Mouse (Mus musculus) testis, postnatal 10 days (tissue): Measurements from ENCODE around the gene Pip5k1c.

Source experiments
- DNase-seq: peaks from one replicate; pipeline ENCODE4 v3.0.0; 2021; ENCODE audit warnings: low spot score

The Pip5k1c gene

DNA sequence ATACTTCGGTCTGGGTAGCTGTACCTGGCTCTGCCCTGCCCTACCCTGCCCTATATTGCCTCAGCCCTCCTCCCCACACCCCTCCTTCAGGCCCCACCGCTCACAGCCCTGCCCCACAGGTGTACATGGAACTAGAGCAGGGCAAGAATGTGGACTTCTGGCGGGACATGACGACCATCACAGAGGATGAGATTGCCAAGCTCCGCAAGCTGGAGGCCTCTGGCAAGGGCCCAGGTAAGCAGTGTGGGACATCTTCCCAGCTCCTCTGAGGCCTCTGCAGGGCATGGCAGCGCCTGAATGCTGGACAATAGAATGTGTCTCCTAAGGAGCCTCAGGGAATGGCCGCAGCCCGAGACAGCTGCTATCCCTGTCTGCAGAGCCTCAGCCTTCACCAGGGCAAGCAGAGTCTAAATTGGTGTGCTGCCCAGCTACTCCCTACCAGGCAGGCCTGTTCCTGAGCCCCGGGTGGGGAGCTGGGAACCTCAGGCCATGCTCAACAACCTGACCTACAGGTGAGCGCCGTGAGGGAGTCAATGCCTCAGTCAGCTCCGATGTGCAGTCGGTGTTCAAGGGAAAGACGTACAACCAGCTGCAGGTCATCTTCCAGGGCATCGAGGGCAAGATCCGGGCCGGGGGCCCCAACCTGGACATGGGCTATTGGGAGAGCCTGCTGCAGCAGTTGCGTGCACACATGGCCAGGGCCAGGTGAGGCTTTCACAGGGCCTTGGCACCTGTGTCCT lies 31.2 kb downstream of the Pip5k1c start:
- no peak for DNase-seq

DNA sequence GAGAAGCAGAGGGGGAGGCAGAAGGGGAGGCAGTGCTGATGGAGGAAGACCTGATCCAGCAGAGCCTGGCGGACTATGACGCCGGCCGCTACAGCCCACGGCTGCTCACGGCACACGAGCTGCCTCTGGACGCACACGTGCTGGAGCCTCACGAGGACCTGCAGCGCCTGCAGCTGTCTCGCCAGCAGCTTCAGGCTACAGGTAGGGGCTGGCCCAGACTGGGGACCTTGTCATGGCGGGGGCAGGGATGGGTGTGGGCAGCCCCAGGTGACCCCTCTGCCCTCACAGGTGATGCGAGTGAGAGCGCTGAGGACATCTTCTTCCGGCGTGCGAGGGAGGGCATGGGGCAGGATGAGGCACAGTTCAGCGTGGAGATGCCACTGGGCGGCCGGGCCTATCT lies 32.4 kb downstream of the Pip5k1c start:
- no peak for DNase-seq

DNA sequence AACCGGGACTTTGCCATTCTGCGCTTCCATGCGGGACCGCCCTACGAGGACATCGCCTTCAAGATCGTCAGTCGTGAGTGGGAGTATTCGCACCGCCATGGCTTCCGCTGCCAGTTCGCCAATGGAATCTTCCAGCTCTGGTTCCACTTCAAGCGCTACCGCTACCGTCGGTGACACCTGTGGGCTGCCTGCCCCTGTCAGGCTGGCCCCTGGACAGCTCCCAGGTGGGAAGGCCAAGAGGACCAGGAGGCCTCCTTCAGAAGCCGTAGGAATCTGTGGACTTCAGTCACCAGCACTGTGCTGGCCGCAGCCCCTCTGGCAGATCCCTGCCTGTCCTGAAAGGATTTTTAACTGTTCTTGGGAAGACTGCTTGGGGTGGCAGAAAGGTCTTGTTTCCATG lies 33.0 kb downstream of the Pip5k1c start:
- DNase-seq = no peak

DNA sequence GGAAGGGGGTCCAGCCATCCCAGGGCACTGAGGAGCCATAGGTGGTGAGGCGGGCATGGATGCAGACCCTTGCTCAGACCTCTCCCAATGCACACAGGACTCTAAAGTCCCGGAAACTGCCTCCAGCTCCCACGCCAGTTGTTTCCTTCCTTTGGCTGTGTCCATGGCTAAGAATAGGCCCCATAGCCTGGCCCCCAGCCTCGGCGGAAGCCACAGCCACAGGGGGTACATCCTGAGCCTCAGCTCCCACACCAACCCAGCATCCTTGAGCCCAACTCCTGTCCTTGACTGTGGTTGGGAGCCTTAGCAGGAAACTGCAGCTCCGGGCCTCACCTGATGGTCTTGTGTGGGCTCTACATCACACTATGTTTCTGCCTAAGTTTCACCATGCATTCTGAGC lies 34.1 kb downstream of the Pip5k1c start:
- no peak for DNase-seq

DNA sequence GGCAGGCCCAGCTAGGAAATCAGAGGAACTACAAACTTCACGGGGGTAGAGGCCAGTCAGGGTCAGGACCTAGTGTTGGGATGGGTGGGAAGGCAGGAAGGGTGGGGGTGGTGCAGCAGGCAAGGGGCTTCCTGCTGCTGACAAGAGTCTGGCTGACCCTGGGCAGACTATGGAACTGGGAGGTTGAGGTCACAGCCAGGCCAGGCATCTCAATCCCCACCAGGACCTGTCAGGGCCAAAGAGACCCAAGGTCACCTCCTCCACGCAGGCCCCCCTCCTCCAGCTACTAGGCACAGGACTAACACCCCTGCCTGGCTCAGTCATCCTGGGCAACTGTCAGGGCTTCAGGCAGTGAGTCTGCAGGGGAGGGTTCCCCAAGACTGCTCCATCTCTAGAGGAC lies 35.2 kb downstream of the Pip5k1c start:
- no peak for DNase-seq

DNA sequence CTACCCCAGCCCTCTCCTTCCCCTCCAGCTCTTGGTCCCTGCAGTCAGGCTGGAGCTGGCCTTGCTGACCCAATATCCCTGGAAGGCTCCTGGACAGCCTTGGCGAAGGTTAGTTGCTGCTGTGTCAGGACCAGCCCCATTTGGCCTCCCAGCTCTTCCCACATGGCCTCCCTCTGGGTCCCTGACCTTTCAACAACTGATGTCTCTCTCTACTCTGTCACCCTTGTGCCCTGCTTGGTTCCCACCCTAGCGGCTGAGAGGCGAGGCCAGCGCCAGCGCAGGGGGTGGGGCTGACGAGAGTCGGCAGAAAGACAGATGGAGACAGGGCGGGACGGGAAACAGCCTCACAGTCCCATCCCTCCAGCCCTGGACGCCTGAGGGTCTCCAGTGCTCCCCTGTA lies 35.6 kb downstream of the Pip5k1c start, which contains the start of gene Tbxa2r:
Gene Tbxa2r (plus strand): TSS at position 346 of the 400 bp plus-strand sequence.
- peak; percentile 81 for DNase-seq

DNA sequence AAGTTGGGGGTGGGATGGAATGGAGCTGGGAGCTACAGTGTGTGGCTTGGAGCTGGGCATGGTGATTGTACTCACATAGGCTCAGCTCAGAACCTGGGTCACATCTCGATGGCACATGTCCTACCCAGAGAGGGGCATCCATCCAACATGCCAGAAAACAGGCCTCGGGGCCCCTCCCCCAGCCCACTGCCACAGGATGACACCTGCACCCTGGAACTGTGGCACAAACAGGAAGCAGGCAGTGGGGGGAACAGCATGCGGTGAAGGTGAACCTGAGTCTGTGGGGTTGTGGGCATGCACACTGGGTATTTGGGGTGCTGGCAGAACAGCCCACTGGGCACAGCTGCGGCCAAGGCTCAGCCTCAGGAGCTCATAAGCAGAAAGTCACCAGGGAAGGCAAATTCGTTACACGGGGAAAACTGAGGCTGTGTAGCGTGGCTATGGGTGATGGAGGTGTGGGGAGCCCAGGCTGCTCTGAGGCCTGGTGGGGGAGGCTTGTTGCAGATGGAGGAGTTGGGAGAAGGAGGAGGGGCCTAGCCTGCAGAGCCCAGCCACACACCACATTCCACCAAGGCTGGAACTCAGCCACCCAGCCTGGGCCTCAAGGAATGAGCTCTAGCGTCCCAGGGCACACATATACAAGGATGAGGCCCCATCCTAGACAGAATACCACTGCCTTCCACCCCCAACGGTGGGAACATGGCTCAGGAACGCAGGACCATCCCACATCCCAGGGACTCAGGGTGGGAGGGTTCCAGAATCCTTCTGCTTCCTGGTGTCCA lies 36.6 kb downstream of the Pip5k1c start:
- peak; percentile 77 for DNase-seq

DNA sequence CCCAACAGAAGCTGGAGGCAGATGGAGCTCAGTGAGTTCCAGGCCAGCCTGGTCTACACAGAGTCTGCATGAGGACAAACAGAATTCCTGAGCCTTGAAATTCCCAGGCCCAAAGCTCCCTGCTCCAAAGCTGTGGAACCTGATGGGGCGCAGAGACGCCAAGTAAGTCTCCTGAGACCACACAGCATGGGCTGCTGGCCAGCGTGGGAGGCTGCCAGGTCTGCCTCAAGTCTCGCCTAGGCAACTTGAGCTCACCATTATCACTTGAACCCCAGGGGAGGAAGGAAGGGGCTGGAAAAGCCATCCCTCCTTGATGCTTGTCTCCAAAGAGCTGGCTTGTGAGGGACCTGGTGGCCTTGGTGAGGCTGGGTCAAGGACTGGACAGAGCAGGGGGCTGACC lies 37.2 kb downstream of the Pip5k1c start:
- peak; percentile 71 for DNase-seq

DNA sequence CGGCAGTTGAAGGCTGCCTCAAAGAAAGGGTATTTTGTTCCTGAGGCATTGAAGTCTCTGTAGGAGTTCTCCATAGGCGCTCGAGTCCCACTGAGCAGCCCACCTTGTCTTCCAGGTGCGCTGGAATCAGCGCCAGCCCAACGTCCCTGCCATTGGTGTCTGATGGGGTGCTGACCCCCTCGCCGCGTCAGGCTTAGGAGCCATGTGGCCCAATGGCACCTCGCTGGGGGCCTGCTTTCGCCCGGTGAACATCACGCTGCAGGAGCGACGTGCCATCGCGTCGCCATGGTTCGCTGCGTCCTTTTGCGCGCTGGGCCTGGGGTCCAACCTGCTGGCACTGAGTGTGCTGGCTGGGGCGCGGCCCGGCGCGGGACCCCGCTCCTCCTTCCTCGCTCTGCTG lies 39.5 kb downstream of the Pip5k1c start:
- DNase-seq = no peak

DNA sequence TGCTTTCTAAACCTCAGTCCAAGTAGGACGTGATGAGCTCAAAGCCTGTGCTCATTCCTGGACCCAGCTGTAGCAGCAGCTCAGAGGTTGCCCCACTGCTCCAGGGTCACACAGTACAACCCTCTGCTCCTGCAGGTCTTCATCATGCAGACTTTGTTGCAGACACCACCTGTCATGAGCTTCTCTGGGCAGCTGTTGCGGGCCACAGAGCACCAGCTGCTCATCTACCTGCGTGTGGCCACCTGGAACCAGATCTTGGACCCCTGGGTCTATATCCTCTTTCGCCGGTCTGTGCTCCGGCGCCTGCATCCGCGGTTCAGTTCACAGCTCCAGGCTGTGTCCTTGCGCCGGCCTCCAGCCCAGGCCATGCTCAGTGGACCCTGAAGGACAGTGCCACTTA lies 41.6 kb downstream of the Pip5k1c start:
- DNase-seq = no peak

DNA sequence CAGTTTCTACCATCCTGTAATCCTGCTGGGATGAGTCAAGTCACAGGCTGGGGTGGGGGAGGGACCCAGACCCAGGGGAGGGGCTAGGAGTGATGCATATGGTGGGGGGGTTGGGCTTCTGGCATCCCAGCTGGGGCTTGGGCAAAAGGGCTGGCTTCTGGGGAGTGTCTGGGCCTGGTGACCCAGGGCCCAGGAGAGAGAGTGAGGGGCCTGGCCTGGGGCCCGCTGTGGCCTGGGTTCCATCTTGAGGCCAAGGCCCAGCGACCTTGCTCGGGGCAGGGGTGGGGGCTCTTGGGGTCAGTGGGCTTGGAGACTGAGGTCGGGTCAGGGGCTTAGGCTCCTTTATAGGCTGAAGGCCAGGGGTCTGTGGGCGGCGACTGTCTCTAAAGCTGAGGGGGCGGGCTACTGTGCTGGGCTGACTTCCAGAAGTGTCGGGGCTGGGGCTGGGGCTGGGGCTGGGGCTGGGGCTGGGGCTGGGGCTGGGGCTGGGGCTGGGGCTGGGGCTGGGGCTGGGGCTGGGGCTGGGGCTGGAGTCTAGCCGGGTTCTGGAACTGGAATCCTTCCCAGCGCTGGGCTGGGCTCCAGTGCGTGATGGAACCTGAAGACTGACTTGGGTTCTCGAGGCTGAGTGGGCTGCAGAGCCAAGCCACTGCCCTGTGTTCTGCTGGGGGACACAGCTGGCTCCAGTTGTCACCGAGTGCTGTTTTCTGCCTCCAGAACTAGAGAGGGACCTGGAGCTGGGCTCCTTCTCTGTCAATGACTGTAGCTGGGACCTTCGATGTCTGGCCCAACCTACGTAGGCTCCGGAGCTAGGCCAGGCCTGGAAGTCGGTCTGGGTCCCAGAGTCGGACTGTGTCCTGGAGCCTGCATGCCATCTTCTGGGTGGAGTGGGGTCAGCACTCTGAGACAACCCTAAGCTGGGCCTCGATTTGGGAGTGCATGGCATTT lies 42.9 kb downstream of the Pip5k1c start:
- DNase-seq = no peak

DNA sequence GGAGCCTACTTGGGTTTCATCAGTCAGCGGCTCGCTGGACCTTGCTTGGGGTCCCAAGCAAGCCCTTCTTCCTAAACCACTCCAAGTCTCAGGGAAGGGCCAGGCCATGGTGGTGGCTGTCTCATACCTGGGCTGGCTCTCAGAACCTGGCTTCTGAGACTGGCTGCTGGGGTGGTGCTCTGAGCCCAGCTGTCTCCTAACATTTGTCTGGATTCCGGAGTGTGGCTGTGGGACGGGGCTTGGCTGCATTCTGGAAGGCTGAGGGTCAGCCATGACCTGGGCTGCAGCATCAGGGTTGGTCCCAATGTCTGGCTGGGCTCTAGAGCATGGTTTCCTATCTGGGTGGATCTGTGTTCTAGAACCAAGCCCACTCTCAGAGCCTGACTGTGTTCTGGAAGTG lies 43.8 kb downstream of the Pip5k1c start:
- DNase-seq = no peak

DNA sequence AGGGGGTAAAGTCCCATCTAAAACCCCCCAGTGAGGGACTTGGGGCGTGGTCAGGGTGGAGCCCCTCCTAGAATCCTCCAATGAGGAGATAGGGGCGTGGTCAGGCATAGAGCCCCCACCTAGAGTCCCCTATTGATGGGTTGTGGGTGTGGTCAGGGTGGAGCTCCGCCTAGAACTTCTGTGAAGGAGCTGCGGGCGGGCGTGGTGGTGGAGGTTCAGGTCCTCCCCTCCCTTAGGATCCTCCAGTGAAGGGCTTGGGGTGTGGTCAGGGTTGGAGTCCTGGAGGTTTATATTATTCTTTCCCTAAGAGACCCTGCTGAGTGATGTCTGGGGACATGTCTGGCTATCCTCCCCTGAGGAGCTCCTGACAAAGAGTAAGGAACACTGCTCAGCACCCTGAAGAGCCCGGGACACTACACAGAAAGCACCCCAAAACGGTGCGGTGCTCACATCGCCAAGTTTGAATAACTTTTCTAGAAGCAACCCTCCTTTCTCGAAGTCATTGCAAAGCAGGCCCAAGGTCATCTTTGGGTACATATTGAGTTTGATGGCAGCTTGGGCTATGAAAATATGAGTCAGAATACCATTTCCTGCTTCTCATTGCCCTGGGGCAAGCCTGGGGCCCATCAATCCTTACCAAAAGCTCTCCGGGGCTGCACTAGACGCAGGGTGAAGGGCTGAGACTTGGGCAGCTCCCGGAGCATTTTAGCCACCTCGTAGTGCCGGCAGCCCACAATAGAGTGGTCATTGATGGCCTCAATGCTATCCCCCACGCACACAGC lies 48.0 kb downstream of the Pip5k1c start:
- peak; percentile 60 for DNase-seq

DNA sequence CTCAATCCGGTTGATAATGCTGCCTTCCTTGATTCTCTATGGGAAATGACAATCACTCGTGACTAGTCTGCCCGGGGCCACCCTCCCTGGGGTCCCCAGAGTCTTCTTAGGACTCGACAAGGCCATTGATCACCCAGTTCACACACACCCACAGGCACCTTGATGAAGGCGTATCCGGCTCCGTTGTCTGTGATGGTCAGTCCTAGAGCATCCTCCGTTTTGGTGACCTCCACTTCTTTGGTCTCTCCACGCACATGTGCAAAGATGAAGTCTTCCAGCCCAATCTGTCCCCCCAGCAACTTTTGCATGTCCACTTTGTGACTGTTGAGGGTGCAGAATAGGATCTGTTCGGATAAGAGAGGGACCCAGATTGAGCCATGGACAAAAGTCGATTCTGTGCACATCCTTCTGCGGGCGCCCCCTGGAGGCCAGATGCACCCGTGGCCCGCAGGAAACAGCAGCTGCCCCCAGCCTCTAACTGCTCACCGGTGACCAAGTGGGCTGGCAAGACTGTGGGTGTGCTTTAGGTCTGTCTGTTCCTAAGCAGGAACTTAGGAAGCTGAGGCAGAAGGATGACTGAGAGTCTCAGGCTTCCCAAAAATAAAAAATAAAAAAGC lies 48.7 kb downstream of the Pip5k1c start:
- peak; percentile 92 for DNase-seq

DNA sequence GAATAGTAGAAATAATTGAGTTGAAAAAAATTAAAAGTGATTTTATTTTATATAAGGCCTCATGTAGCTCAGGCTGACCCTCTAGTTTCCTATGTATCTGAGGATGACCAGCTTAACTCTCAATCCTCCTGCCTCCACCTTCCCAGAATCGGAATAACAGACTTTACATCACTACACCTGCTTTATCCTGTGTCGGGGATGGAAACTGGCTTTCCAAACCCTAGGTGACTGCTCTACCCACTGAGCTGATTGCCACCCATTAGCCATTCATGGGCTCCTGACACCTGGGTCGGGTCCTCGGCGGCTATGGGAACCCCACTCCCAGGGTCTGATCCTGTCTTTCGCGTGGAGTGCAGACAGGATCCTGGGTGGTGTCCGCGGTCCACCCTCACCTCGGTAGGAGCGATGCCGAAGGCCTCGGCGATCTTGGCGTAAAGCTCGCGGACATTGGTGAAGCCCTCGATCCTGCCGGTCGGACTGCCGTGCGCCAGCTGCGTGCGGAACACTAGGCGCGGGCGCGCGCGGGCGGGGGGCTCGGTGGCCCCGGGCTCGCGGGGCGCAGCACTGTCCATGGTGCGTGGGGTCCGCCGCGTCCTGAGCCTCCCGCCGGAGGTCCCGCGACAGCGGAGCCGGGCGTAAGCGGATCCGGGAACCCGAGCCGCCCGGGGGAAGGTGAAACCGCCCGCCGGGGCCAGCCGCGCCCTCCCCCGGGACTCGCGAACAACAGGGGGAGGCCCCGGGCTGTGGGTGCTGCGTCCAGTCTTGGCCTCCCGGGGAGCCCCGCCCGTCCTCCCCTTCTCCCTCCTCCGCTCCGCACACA lies 50.1 kb downstream of the Pip5k1c start, which contains the start of gene Gipc3:
Gene Gipc3 (minus strand): TSS at position 581 of the 820 bp plus-strand sequence.
- DNase-seq = no peak

DNA sequence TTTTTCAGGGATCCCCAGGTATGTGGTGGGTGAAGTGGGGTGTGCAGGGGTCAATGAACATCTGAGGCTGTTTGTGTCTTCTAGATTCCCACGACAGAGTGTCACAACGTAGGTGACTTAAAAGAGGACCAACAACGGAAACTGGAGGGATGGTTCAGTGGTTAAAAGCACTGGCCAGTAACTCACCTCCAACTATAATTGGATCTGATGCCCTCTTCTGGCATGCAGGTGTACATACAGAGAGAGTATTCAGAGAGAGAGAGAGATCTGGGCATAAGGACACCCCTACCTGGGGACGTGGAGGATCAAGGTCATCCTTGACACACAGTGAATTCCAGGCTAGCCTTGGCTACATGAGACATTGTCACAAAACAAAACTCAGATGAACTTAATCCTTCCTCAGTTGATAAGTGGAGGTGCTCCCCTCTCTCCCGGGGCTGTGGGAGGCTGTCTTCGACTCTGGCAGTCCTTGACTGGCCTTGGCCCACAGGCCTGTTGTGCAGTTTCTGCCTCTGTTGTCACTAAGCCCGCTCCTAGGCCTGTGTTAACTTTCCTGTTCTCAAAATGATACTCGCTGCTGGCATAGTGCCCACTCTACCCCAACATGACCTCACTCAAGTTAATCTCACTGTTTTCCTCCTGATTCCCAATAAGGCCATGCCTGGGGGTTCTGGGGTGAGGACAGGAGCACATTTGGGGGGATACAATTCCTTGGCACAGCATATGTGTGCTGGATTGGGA lies 51.8 kb downstream of the Pip5k1c start:
- peak; percentile 90 for DNase-seq

DNA sequence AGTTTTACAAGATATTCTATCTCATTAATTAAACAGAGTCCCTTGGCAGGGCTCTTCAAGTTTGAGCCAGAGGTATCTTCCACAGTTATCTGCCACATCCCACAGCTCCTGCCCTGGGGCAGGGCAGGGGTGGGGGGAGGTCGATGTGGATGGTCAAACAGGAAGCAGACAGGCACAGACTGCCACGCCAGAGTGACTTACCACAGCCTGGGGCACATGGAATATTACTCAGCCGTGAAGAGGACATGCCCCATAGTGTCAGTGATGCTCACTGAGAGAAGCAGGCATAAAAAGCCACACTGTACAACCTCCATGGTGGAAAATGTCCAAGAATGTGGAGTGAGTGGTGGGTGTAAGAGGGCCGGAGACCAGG lies 52.4 kb downstream of the Pip5k1c start:
- no peak for DNase-seq

DNA sequence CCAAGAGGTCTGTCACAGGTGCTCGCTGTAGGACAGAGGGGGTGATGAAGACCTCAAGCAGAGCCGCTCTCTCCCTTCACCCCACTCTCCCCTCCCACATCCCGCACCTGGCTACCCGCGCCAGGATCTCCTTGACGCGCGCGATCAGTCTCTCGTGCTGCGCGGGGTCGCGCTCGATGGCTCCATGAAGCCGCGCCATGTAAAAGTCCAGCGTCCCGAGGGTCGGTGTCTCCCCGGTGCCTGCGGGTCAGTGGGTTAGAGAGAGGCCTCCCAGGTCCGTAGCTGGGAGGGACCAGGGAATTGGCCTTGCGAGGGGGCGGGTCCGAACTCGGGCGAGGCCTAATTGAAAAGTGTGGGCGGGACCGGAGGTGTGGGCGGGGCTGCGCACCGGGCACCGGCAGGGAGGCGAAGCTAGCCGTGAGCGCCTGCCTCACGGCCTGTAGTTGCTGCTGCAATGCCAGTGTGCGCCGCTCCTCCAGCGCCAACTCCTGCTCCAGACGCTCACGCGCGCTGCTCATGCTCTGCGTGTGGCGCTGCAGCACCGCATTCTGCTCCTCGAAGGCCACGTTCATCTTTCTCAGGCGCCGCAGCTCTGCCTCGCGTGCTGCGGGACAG lies 53.8 kb downstream of the Pip5k1c start:
- DNase-seq = peak; percentile 91

DNA sequence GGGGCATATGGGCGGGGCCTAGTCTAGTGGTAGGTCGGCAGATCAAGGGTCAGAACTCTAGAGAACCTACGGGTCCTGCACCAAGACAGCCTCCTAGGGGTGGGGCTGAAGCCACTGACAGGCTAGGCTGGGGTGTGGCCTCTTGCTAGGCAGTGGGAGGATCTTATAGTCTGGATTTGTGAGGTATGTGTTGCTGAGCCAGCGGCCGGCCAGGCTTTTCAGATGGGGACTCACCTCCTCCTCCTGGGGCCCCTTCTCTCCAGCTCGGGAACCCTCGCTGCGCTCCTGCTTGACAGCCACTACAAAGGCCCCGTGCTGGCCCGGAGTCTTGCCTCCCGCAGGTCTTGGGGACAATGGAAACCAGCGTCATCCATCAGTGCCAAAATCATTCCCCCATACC lies 56.4 kb downstream of the Pip5k1c start:
- DNase-seq = peak; percentile 74
